Mouse (Mus musculus): ENCODE data around the gene Ptch1.

GRCm38 (mm10) chr13:63522832-63523231, 50.6 kb downstream of the Ptch1 start:
- TF ChIP-seq CTCF (IDR thresholded peaks at IDR 0.05; ENCODE audit: extremely low read depth, insufficient read depth, low read length) = no peak
- TF ChIP-seq POLR2A (IDR thresholded peaks at IDR 0.05; ENCODE audit: extremely low read depth, insufficient read depth, low read length) = no peak
